Mouse (Mus musculus) intestine, postnatal 0 days (tissue): ENCODE data around the gene Csrnp3. TPM values are rescaled to one million over a fixed set of nuclear protein-coding genes. Genes with fewer than 3 reads are reported as not detected.

ENCODE experiments used
- ATAC-seq: fragments of 200-750 bp; cut with Nextera tagmentation; 2 replicates; pipeline ENCODE4 v1.8.0; 2017; ENCODE audit warnings: mild to moderate bottlenecking, moderate TSS enrichment, moderate library complexity
- H3K27ac ChIP-seq: fragments of 300-500 bp; sonication (generic); 2 replicates; pipeline ENCODE4 v1.5.1; 2014; ENCODE audit warnings: mild to moderate bottlenecking, low read depth, low read length, moderate library complexity
- H3K27me3 ChIP-seq: fragments of 300-500 bp; sonication (generic); replicated peaks from 2 replicates; pipeline ENCODE4 v1.6.1; 2014; ENCODE audit warnings: low read length, mixed read lengths; ENCODE audit not compliant: control insufficient read depth, insufficient read depth
- H3K36me3 ChIP-seq: fragments of 300-500 bp; sonication (generic); 2 replicates; pipeline ENCODE4 v1.6.1; 2014; ENCODE audit warnings: mild to moderate bottlenecking, moderate library complexity; ENCODE audit not compliant: control insufficient read depth, insufficient read depth
- H3K4me1 ChIP-seq: fragments of 300-500 bp; sonication (generic); replicated peaks from 2 replicates; pipeline ENCODE4 v1.6.1; 2014; ENCODE audit warnings: antibody characterized with exemption, low read length, mixed read lengths; ENCODE audit not compliant: control insufficient read depth, insufficient read depth
- H3K4me2 ChIP-seq: fragments of 300-500 bp; sonication (generic); replicated peaks from 2 replicates; pipeline ENCODE4 v1.6.1; 2014; ENCODE audit warnings: low read depth, mild to moderate bottlenecking, moderate library complexity
- H3K4me3 ChIP-seq: fragments of 300-500 bp; sonication (generic); 2 replicates; pipeline ENCODE4 v1.5.1; 2014; ENCODE audit warnings: low read depth, low read length
- H3K9ac ChIP-seq: fragments of 300-500 bp; sonication (generic); 2 replicates; pipeline ENCODE4 v1.6.1; 2014; ENCODE audit warnings: mild to moderate bottlenecking, low read depth, low read length
- H3K9me3 ChIP-seq: fragments of 300-500 bp; sonication (generic); 2 replicates; pipeline ENCODE4 v1.6.1; 2016; ENCODE audit warnings: mixed run types; ENCODE audit not compliant: control insufficient read depth
- CTCF ChIP-seq: sonication (generic); IDR thresholded peaks from 2 replicates; pipeline ENCODE4 v1.5.1; 2016; ENCODE audit warnings: low read depth, mild to moderate bottlenecking, control low read depth, antibody characterized with exemption, moderate library complexity
- WGBS: fragments of 180-500 bp; shearing (Covaris S2); extraction: QIAGEN DNeasy Blood & Tissue Kit; methylation state at CpG from one replicate; pipeline ENCODE4 v1.1.7; 2014; 5-methylcytosine and 5-hydroxymethylcytosine counted together
- polyA plus RNA-seq: library from polyadenylated mRNA; unstranded; fragments of >200 nt; fragmentation: Nextera tagmentation; extraction: Ambion mirVana; gene quantifications from 2 replicates; pipeline ENCODE4 v1.2.1, GENCODE M21; 2015

The Csrnp3 gene
- polyA plus RNA-seq, 1 experiment from 2014 or later = 0.76 TPM

DNA sequence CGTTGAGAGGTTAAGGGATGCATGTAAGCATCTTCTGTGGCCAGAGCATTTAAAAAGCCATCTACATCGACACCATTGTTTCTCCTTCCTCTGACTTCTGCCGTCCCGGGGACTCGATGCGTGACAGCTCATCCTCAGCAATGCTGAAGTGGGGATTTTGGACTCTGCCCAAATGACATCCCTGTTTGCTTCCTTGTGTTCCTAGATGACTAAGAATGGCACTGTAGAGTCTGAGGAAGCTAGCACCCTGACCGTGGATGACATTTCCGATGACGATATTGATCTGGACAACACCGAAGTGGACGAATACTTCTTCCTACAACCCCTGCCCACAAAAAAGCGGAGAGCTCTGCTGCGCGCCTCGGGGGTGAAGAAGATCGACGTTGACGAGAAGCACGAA is 173.7 kb downstream of the Csrnp3 start:
- no peak for ATAC-seq
- Histone ChIP-seq H3K4me1 (no peaks in the 10 kb centered on the region), H3K36me3 (no peaks in the 10 kb centered on the region), H3K27me3 (no peaks in the 10 kb centered on the region), H3K9ac (no peak overlapping the region), H3K27ac (no peak overlapping the region), H3K4me3 (no peak overlapping the region), H3K9me3 (no peaks in the 10 kb centered on the region), H3K4me2 (no peak overlapping the region)
- no peak for TF ChIP-seq CTCF
- 91% methylated on average over 19 of the region's 19 CpGs for WGBS

- H3K4me2 ChIP-seq = no peak overlapping the region
- no peak overlapping the region for H3K4me3 ChIP-seq
- H3K9ac ChIP-seq = no peak overlapping the region
- H3K36me3 ChIP-seq = no peaks in the 10 kb centered on the region
- TF ChIP-seq CTCF = no peak
- 85% methylated on average over 9 of the region's 9 CpGs for WGBS
- H3K9me3 ChIP-seq = no peaks in the 10 kb centered on the region
- ATAC-seq = no peak
- no peaks in the 10 kb centered on the region for H3K4me1 ChIP-seq
- H3K27me3 ChIP-seq = no peaks in the 10 kb centered on the region
- no peak overlapping the region for H3K27ac ChIP-seq
Measured at GRCm38 (mm10) chr2:66023419-66023818, 177.9 kb downstream of the Csrnp3 start.

DNA sequence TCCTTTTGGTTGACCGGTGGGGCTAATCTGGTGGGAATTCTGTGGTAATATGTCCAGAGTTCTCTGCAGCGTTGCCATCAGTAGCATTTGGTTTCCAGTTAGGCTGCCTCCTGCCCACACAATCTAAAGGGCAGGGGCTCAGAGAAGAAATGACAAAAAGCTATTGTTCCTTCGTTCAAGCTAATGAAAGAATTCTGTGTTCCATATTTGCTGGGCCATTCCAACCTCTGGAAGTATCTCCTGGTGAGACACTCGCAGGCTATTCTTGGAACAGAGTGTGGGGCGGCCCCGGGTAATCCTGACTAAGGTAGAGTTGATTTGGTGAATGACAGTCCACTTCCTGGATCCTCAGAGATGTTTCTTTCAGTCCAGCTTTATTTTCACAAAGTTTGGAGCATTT is 179.3 kb downstream of the Csrnp3 start:
- Histone ChIP-seq H3K9ac (no peak overlapping the region), H3K27me3 (no peaks in the 10 kb centered on the region), H3K4me3 (no peak overlapping the region), H3K4me1 (no peaks in the 10 kb centered on the region), H3K9me3 (no peaks in the 10 kb centered on the region), H3K36me3 (no peaks in the 10 kb centered on the region), H3K4me2 (no peak overlapping the region), H3K27ac (no peak overlapping the region)
- WGBS = 90% methylated on average over 6 of the region's 6 CpGs
- ATAC-seq = no peak
- TF ChIP-seq CTCF = no peak

GRCm38 (mm10) chr2:66028812-66029211 is 183.2 kb downstream of the Csrnp3 start:
- no peak overlapping the region for H3K27ac ChIP-seq
- no peak overlapping the region for H3K9ac ChIP-seq
- WGBS = 67% methylated on average over 5 of the region's 5 CpGs
- no peak overlapping the region for H3K4me2 ChIP-seq
- TF ChIP-seq CTCF = no peak
- no peak for ATAC-seq
- H3K4me1 ChIP-seq = no peaks in the 10 kb centered on the region
- H3K9me3 ChIP-seq = no peaks in the 10 kb centered on the region
- no peaks in the 10 kb centered on the region for H3K27me3 ChIP-seq
- no peak overlapping the region for H3K4me3 ChIP-seq
- no peaks in the 10 kb centered on the region for H3K36me3 ChIP-seq

GRCm38 (mm10) chr2:66034907-66035679 is 189.5 kb downstream of the Csrnp3 start:
- TF ChIP-seq CTCF = no peak
- Histone ChIP-seq H3K36me3 (no peaks in the 10 kb centered on the region), H3K4me1 (no peaks in the 10 kb centered on the region), H3K4me2 (no peak overlapping the region), H3K9ac (no peak overlapping the region), H3K27me3 (no peaks in the 10 kb centered on the region), H3K9me3 (no peaks in the 10 kb centered on the region), H3K4me3 (no peak overlapping the region), H3K27ac (no peak overlapping the region)
- 73% methylated on average over 9 of the region's 9 CpGs for WGBS
- ATAC-seq = no peak

GRCm38 (mm10) chr2:66040611-66041010 is 195.0 kb downstream of the Csrnp3 start:
- no peak for ATAC-seq
- no peaks in the 10 kb centered on the region for H3K4me1 ChIP-seq
- no peaks in the 10 kb centered on the region for H3K27me3 ChIP-seq
- H3K36me3 ChIP-seq = no peaks in the 10 kb centered on the region
- no peak overlapping the region for H3K4me2 ChIP-seq
- TF ChIP-seq CTCF = 0 out of 2 replicates have a peak, but pooled peaks have one; percentile 5
- no peaks in the 10 kb centered on the region for H3K9me3 ChIP-seq
- no peak overlapping the region for H3K27ac ChIP-seq
- no peak overlapping the region for H3K9ac ChIP-seq
- H3K4me3 ChIP-seq = no peak overlapping the region
